Mouse (Mus musculus) left cerebral cortex, postnatal 4 days (tissue): ENCODE results near the gene Slc22a23. TPM values are rescaled to one million over a fixed set of nuclear protein-coding genes. Genes with fewer than 3 reads are reported as not detected.

ENCODE experiments used
- DNase-seq: peaks from one replicate; pipeline ENCODE4 v3.0.0-alpha.2; 2022
- intact Hi-C: fragments of 180-260 bp; cut with DNase I; formaldehyde crosslinking; loops from one replicate; pipeline ENCODE4 v1.15.1; 2025
- total RNA-seq, 2 experiments: library from RNA; stranded (reverse); gene quantifications; 2 replicates each; pipeline ENCODE4 v1.2.3; 2021

The Slc22a23 gene
- total RNA-seq, 2 experiments from 2014 or later, result 78.6 to 83.1 TPM

DNA sequence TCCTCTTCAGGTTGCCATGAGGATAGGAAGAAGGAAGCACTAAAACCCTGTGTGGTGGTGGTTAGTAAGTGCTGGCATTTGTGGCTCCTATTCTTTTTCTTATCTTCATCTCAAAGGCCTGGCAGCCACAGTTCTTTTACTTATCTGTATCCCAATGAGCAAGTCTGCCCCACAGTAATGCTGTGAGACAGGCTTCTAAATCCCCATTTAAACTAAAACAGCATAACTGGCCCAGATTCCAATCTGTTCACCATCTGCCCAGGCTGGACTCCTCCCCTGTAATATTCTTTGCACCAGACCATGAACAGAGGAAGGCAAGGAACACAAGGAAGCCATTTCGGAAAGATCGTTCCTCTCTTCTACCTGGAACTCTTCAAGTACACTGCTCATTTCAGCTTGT is 70.6 kb downstream of the Slc22a23 start:
- intact Hi-C loops, result no loop called here
- no peak for DNase-seq

DNA sequence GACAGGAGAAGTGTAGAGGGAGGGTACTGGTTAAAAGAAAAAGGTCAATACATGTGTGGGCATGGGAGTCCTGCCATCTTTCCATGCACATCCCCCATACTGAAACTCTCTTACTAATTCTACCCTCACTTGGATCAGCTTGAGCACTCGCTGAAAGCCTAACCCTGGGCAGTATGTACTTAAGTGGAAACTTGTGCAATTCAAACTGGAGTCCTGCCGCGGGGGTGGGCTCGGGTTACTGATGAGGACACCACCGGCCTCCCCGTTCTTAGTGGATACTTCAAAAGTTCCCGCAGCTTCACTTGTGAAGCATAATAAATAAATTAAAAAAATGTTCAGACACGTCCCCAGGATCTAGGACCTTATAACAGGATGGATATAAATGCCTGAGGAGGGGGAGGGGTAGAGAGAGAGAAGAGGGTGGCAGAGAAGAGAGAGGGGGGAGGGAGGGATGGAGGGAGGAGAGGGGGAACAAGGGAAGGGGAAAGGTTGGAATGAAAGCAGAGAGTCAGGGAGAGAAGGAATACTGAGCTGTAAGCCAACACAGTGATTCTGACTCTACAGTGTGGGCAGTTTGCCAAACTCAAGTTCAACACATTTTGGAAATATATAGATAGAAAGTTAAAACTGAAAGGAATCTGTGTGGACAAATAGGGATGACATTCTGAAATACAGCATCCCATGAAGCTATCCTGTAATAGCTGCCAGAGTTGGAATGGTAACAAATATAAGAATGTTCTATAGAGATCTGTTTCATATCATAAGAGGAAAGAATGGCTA is 72.5 kb downstream of the Slc22a23 start:
- DNase-seq, result no peak

DNA sequence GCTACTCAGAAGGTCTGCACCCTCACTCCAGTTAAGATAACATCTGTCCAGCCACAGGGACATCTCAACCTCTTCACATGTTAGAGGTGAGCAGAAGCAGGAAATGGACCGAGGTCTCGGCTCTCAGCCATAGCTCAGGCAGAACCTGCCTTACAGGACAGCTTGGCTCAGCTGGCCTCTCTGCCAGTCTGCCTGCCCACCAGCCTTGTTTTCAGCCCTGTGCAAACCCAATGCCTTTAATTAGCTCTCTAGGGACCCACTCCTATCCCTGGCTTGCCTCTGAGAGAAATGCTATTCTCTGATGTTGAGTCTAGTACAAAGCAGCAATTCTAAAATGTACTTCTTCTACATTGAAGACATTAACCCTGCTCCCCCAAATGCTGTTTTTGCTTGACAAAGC is 73.3 kb downstream of the Slc22a23 start:
- intact Hi-C loops, result no loop called here
- DNase-seq, result peak; percentile 9

More for the DNA sequence above, 72.5 kb downstream of the Slc22a23 start:
- intact Hi-C loops, result no loop called here

DNA sequence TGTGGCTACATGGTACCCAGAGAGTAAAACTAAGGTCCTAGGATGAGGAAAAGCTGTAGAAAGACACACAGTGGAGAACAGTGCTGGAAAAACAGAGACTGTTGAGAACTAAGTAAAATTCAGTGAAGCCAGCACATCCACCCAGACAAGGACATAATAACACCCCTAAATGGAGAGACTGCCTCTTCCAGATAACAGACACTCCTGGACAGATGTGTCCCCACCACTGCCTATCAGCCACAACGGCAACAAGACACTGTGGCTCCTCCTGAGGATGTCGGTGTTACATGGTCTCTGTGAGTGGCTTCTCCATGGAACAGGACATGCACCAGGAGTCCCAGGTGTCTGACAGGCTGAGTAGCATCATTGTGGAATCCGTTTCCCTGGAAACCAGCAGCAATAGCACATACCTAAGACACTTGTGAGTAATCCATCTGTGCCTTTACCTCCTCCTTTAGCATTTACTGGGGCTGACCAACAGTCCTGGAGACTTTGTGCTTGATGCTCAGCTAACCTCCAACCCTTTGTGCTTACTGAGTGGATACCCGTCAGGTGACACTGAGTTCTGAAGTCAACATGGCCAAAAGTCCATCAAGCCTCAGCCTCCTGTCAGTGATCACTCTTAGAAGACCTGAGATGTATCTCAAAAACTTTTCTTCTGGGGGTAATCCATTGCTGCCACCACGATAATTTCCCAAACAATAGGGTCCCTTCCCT is 73.9 kb downstream of the Slc22a23 start:
- DNase-seq, result no peak
- intact Hi-C loops, result no loop called here

DNA sequence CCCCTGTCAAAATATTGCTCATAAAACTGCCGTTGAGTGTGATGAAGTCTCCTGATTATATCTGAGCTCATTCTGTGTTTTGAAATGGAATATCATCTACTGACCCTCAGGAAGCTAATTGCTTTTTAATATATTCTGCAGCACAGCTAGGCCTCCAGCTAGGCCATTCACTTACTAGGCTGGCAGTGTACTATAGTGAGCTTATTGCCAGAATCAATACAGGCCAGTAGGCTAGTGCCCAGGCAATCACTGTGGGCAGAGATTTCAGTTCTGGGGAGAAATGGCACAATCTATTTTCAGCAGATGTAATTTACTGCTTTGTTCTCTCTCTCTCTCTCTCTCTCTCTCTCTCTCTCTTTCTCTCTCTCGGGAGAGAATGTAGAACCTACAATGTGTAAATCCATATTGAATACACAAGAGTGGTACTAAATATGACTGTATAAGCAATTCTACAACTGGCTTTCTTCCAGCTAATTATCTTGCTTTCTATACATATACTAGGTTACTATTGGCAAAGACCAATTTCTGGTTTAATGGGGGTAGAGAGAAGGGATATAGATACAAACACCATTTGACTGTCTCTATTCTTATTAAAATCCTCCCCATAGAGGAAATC is 75.5 kb downstream of the Slc22a23 start:
- no peak for DNase-seq
- intact Hi-C loops, result no loop called here

DNA sequence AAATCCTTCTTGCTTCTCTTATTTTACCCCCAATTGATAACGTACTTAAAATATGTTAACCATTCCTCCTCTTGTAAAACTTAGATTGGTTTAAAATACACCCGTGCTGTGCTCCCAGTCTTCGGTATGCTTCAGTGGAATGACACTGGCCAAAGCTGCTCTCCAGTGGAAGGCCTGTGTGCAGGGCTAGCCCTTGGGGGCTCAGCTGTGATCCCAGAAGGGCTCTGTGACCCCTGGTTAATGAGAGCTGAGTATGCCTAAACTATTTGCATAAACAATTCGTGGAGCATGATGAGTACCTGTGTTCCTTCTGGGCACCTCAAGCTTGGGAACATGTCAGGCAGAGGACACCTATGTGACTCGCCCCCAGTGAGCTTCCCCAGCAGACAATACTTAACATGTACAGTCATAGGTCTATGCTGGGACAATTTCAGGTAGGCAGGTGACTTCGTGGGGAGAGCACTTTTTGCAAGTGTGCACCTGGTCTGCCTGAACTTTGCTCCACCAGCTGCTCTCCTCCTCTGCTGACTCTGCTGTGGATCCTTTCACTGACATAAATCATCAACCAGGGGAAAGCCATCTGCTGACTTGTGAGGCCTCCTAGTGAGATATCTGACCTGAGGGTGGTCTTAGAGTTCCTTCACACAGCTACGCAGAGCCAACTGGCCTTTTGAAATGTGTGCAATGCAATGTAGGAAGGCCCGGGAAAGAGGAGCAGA is 77.9 kb downstream of the Slc22a23 start:
- intact Hi-C loops, result no loop called here
- no peak for DNase-seq

DNA sequence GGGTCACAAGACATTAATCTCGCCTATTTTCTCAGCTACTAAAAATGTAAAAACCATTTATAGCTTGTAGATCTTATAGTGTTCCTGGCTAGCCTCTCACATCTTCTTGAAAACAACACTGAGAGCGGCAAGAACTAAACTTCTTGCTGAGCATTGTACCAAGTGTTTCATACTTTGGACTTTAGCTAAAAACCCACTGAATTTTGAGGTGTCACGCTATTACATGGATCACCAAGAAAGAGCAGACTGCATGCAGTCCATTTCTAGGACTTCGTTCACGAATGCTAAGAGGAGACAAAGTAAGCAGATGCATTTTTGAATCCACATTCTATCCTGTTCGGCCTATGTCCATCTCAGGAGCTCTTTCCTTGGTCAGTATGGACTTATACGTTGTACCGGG is 78.9 kb downstream of the Slc22a23 start:
- DNase-seq, result no peak
- intact Hi-C loops, result no loop called here

DNA sequence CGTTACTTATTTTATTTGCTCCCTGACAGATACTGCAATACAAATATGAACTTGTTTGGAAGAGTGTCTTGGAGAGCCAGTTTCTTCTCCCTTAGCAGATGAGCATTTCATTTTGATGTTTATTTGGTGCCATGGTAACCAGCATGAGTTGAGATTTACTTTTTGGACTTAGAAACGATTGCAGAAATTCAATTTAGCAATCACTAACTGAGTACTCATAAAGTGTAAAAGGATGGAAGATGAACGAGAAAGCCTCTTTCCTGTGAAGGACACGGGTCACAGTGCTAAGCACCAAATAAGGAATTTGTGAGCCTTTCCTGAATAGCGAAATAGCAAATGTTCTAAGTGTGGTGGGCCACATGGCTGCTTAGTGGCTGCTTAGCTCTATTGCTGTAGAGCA is 79.4 kb downstream of the Slc22a23 start:
- intact Hi-C loops, result no loop called here
- DNase-seq, result no peak

DNA sequence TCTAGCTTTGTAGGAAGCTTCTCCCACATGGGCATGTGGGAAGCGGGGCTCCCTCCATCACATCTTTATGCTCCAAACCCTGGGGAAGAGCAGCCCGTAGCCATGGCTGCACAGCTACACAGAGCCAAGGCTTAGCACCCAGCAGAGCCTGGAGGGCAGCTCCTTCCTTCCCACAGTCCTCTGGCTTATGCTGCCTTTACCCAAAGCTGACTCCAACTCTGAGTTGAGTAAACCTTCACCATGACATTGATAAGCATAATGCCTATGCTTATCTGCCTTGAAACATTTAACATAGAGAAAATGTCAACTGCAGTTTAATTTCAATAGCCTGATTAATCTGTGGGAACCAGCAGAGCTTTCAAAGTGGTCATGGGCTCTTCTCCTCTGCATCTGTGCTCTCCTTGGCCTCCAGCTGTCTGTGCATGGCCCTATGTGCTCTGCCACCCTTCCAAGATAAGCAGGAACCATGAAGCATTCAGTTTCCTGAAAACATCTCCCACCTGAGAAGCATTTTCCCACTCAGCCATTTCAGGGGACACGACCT is 79.9 kb downstream of the Slc22a23 start:
- intact Hi-C loops, result no loop called here
- no peak for DNase-seq

DNA sequence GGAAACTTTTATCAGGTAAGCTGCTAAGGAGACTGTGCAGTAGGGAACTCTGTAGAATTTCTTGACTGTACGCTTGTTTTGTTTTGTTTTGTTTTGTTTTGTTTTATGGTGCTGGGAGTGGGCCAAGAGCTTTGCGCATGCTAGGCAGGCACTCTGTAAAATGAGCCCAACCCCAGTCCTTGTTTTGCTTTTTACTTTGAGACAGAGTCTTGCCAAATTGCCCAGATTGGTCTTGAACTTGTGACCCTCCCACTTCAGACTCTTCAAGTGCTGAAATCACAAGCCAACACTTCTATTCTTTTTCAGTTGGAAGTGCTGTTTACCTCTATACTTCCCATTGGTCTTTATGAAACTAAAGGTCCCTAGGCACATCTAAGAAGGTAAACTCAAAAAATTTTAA is 80.5 kb downstream of the Slc22a23 start:
- intact Hi-C loops, result no loop called here
- no peak for DNase-seq

DNA sequence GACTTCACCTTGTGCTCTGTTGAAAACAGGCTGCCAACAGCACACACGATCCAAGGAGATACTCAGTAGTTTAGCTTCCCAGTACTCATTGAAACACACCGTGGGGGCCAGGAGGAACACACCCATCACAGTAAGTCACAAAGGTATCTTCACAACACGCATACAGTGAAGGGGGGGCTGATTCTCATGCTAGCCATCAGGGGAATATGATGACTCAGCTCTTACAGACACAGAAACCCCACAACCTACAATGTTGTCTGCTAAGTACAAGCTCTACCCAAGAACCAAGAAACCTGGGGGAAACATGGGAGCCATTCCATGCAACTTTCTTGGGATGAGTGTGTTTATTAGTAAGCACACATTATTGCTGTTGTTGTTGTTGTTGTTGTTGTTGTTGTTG is 86.2 kb downstream of the Slc22a23 start:
- intact Hi-C loops, result no loop called here
- DNase-seq, result no peak

DNA sequence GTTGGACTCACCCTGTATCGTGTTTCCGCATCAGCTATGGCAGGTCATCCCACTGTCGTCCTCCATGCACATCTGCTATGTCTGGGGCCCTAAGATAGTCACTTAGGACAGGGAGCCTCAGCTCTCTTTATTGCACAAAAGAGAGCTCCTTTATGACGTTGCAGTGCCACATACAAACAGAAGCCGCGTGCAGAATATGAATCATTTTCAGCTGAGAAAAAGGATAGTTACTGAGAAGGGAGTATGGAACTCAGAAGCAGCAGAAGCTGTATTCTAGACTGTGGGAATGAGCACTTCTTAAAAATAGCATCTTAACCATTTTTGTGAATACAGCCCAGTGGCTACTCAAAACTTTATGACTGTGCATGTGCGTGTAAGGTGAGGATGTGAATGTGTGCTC is 87.8 kb downstream of the Slc22a23 start:
- DNase-seq, result no peak
- intact Hi-C loops, result no loop called here

DNA sequence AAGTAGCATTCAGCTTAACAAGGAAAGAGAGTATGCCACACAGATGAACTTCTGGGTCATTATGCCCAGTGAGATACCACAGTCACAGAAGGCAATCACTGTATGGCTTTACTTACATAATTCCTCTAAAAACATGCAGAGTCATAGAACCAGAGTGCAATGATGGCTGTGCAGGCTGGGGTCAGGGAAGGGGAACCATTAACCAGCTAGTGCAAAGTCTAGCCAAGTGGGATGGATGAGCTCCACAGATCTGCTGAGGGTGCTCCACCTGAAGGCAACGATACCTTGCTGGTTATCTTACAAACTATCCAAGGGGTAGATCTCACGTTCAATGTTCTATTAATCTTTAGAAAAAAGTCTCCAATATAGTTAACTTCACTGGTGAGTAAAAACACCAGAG is 88.3 kb downstream of the Slc22a23 start:
- intact Hi-C loops, result no loop called here
- DNase-seq, result no peak

DNA sequence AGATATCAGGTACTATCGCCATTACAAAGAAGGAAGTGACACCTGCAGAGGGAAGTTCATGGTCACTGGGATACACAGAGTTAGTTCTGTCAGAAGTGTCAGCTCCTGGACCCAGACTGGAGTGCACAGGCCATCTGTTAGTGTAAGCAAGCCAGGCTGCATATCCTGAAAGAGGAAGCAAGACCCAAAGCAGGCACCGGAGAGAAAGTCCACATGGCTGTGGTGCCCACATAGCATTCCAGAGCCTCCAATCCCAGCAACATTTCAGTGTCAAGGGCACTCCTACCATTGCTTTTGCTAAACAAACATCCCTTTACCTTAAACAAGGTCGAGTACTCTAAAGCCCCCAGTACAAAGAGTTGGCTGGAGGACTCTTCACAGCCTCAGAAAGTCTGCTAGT is 89.7 kb downstream of the Slc22a23 start:
- DNase-seq, result no peak
- intact Hi-C loops, result no loop called here

DNA sequence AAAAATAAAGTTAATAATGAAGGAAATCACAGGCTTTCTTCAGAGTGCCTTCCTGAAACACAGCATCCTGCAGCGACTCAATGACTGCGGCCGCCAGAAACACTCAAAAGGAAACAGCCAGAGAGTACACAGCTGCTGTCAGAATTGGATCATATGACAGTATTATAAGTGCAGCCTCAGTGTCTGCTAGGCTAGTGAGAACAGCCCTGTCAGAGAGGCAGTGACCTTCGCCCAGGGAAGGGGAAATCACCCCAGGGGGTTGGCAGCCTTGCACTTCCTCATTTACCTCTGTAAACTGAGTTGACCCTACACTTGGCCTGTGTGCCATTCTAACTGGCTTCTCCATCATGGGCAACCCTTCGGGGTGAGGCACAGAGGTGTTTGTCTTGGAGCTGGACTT is 90.3 kb downstream of the Slc22a23 start:
- intact Hi-C loops, result no loop called here
- DNase-seq, result peak; percentile 15

DNA sequence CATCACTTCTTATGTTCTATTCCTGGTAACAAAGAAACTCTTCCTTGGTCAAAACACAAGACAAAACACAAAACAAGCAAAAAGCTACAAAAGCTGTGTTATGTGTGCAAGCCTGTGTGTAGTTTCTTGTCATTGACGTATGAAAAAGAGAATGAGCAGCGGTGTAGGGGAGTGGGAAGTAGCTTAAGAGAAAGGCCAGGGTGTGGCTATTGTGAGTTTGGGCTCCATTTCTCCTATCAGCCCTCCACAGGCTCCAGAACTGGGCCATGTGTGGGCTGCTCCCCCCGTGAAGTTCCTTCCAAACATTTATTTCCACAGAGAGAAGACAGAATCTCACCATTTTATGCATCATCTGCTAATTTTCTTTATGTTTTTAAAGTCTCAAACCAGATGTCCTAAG is 91.2 kb downstream of the Slc22a23 start:
- intact Hi-C loops, result no loop called here
- no peak for DNase-seq

DNA sequence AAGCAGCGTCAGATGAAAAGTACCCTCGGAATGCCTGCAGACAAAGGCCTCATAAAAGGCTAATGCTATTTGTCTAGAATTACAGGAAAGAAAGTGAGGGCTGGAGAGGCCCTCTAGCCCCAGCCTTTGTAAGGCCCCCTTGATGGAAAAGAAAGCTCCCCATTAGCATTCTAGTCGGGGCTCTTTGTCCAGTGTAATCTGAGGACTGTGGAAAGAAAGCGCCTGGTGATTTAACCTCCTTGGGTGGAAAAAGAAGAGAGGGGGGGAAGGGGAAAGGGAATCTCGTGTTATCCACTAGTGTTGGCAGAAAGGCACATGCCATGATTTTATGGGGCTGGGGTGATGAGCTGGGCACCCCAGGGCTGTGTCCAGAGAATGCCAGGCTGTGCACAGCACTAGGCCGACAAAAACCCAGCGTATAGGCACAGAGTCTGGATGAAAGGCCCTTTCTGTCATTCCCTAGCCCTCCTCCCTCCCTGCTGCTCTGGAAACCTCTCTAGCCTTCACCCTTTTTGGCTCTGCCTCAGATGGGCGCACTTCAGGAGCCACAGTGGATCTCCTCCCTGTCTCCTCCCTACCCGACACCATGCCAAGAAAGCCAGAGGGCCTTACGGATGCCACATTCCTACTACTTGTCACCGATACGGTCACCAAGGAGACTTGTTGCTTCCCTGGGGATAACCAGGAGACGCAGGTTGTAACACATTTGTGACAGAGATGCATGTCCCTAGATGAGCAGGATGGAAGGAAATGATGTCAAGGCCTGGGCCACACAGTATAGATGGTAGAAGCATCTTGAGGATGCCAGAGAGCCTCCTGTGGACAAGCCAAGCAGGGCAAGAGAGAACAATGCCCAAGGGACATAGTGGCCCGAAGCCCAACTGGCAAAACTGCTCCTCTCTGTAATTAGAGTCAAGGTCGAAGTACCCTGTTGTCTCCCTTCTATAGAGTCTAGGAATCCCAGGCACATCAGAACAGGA is 95.8 kb downstream of the Slc22a23 start:
- peak; percentile 59 for DNase-seq
- intact Hi-C loops, result loop anchor here (10.0 kb wide), 1 partner anchor 96 kb away; the partner anchor contains the start of gene Slc22a23

DNA sequence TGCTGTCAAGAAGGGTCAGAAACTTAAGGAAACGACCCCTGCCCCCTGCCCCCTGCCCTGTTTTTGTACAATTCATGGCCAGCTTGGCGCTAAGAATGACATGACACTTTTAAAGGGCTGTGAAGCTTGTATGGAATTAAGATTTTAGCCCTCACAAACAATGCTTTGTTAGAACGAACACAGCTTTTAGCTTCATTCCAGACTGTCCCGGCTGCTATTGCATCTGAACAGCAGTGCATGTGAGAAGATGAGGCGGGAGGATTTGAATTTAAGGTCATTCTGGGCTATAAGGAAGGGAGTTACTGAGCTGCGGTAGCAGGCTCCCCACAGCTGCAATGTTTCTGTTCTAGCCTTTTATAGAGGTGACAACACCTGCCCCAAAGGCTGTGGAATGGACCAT is 96.9 kb downstream of the Slc22a23 start:
- intact Hi-C loops, result loop anchor here (10.0 kb wide), 1 partner anchor 97 kb away; the partner anchor contains the start of gene Slc22a23
- DNase-seq, result no peak

DNA sequence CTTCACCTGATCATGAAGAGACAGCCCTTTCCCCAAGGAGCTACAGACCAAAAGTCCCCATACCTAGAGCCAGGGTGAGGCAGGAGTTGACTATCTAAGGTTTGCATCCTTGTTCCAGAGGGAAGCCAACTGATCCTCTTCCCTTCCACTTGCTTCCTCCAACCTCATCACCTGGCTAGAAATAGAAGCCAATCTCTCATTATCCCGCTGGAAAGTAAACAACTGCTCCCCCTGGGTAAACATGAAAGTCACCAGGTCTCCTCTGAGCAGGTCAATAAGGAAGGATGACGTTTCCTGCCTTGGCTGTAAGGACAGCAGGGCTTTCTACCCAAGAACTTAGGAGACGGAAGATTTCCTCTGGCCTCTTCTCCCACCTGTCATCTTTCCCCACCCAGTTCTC is 98.2 kb downstream of the Slc22a23 start:
- intact Hi-C loops, result loop anchor here (10.0 kb wide), 1 partner anchor 98 kb away; the partner anchor contains the start of gene Slc22a23
- DNase-seq, result no peak
